Comparison of ENCODE assay signal across 8 mouse cellular contexts in genomic region chr11:107859288-107859687, GRCm38 (mm10). TPM values are rescaled to one million over a fixed set of nuclear protein-coding genes. Genes with fewer than 3 reads are reported as not detected.
A peak's percentile ranks its signal among the peaks of the same experiment; 100 is the strongest.
DNase-seq lines count a peak whose midpoint lies in the region; ATAC-seq and TF ChIP-seq lines count a peak whose summit lies in the region.

No protein-coding gene starts in this region.

- no peaks in the 10 kb centered on the region for H3K27me3 ChIP-seq in hindbrain, embryonic 10.5 days (ENCODE audit: insufficient read depth, poor library complexity, severe bottlenecking)
- no peaks in the 10 kb centered on the region for H3K27me3 ChIP-seq in hindbrain, embryonic 16.5 days (replicated peaks; ENCODE audit: control insufficient read depth, insufficient read depth, low read length)
- H3K27me3 ChIP-seq in C2C12 (ENCODE audit: control insufficient read depth, insufficient read depth, insufficient read length), result peaks cover 25% of the 10 kb centered on the region
- peaks cover 11% of the 10 kb centered on the region; the same call in 1 of the 2 replicates for H3K27me3 ChIP-seq in midbrain, embryonic 13.5 days

- H3K27ac ChIP-seq in hindbrain, embryonic 10.5 days, result no peak overlapping the region
- no peak overlapping the region for H3K27ac ChIP-seq in hindbrain, embryonic 16.5 days (ENCODE audit: low read depth, low read length)
- no peak overlapping the region for H3K27ac ChIP-seq in midbrain, embryonic 13.5 days

- no peak overlapping the region for H3ac ChIP-seq in C2C12 (ENCODE audit: control insufficient read depth, insufficient read length, low read depth)

- DNase-seq in hindbrain, embryonic 10.5 days (ENCODE audit: low spot score), result peak; percentile 60
- peak; percentile 52 for DNase-seq in adrenal gland, postnatal 14 days
- DNase-seq in embryo, embryonic 9.5 days (ENCODE audit: extremely low spot score), result peak; percentile 62
- peak; percentile 68 to 72 for DNase-seq in kidney, postnatal 4 days
- peak; percentile 60 for DNase-seq in thymus, postnatal 4 days

- no peaks in the 10 kb centered on the region for H3K36me3 ChIP-seq in hindbrain, embryonic 10.5 days
- no peaks in the 10 kb centered on the region for H3K36me3 ChIP-seq in hindbrain, embryonic 16.5 days (ENCODE audit: control insufficient read depth, insufficient read depth, low read length)
- no peaks in the 10 kb centered on the region for H3K36me3 ChIP-seq in C2C12 (ENCODE audit: control insufficient read depth, insufficient read depth)
- H3K36me3 ChIP-seq in midbrain, embryonic 13.5 days, result no peaks in the 10 kb centered on the region

- no peaks in the 10 kb centered on the region for H3K79me2 ChIP-seq in C2C12 (ENCODE audit: control insufficient read depth, insufficient read depth)

- no peak overlapping the region for H3K4me2 ChIP-seq in hindbrain, embryonic 16.5 days (ENCODE audit: low read length)
- no peak overlapping the region for H3K4me2 ChIP-seq in midbrain, embryonic 13.5 days (replicated peaks)

- H3K79me3 ChIP-seq in C2C12 (ENCODE audit: low read depth), result no peaks in the 10 kb centered on the region

- H3K9ac ChIP-seq in hindbrain, embryonic 16.5 days (ENCODE audit: low read depth, low read length), result no peak overlapping the region
- H3K9ac ChIP-seq in midbrain, embryonic 13.5 days (replicated peaks), result no peak overlapping the region

- H3K9me3 ChIP-seq in hindbrain, embryonic 10.5 days, result no peaks in the 10 kb centered on the region
- H3K9me3 ChIP-seq in hindbrain, embryonic 16.5 days (ENCODE audit: control insufficient read depth, low read length), result no peaks in the 10 kb centered on the region
- H3K9me3 ChIP-seq in midbrain, embryonic 13.5 days, result no peaks in the 10 kb centered on the region

- no peak overlapping the region for H3K4me3 ChIP-seq in hindbrain, embryonic 10.5 days
- H3K4me3 ChIP-seq in hindbrain, embryonic 16.5 days (ENCODE audit: low read length), result no peak overlapping the region
- H3K4me3 ChIP-seq in C2C12 (ENCODE audit: insufficient read depth, poor library complexity, severe bottlenecking), result no peak overlapping the region
- no peak overlapping the region for H3K4me3 ChIP-seq in midbrain, embryonic 13.5 days (replicated peaks)

- TF ChIP-seq CTCF in C2C12 (IDR thresholded peaks at IDR 0.05; ENCODE audit: control insufficient read depth, insufficient read depth, insufficient read length), result peak; percentile 45

- 30% methylated on average over 7 of the region's 7 CpGs for WGBS in hindbrain, embryonic 10.5 days
- 21% methylated on average over 7 of the region's 7 CpGs for WGBS in hindbrain, embryonic 16.5 days
- WGBS in midbrain, embryonic 13.5 days, result 16% methylated on average over 7 of the region's 7 CpGs

- no peaks in the 10 kb centered on the region for H3K4me1 ChIP-seq in hindbrain, embryonic 10.5 days (replicated peaks)
- peaks cover 8% of the 10 kb centered on the region; the same call in 1 of the 2 replicates for H3K4me1 ChIP-seq in hindbrain, embryonic 16.5 days (ENCODE audit: control insufficient read depth, insufficient read depth, low read depth, low read length)
- H3K4me1 ChIP-seq in midbrain, embryonic 13.5 days (replicated peaks), result 0 out of 2 replicates have a peak, but pooled peaks cover 4% of the 10 kb centered on the region

- ATAC-seq in hindbrain, embryonic 16.5 days, result no peak
- 0 out of 2 replicates have a peak, but pooled peaks have one; percentile 24 for ATAC-seq in midbrain, embryonic 13.5 days

TF ChIP-seq in C2C12, 6 proteins besides CTCF, POLR2A, EP300 and RAD21:
- TF ChIP-seq MAX (IDR thresholded peaks at IDR 0.05), result no peak
- TF ChIP-seq USF1 (IDR thresholded peaks at IDR 0.05; ENCODE audit: low read depth), result no peak
- no peak for TF ChIP-seq MYOD1 (IDR thresholded peaks at IDR 0.05; ENCODE audit: control insufficient read depth, insufficient read length, low read depth)
TF ChIP-seq in C2C12: peak in this region for 0.

RNA-seq across cellular contexts. Expression of gene Cacng5, which starts 55.6 kb away (rescaled TPM):
- polyA plus RNA-seq in hindbrain, embryonic 10.5 days (2016; fragmentation: Nextera tagmentation; extraction: Ambion mirVana), result 0.66 and 1.2 TPM in 2 replicates
- polyA plus RNA-seq in hindbrain, embryonic 16.5 days (2015; fragmentation: Nextera tagmentation; extraction: Ambion mirVana), result 13.3 and 14.3 TPM in 2 replicates
- not detected for polyA plus RNA-seq in C2C12 (2012; fragmentation: generic; extraction: Trizol)
- 0.33 and 0.60 TPM in 2 replicates for total RNA-seq in adrenal gland, postnatal 14 days (2021)
- 3.8 and 4.1 TPM in 2 replicates for polyA plus RNA-seq in midbrain, embryonic 13.5 days (2015; fragmentation: Nextera tagmentation; extraction: Ambion mirVana)
